Mouse (Mus musculus): ENCODE results near the gene Gm11639. TPM values are rescaled to one million over a fixed set of nuclear protein-coding genes. Genes with fewer than 3 reads are reported as not detected.

The Gm11639 gene
- total and polyA plus RNA-seq, 3 experiments, result not detected

- TF ChIP-seq RAD21 (IDR thresholded peaks at IDR 0.05; ENCODE audit: low read depth, low read length), result no peak
- no peak for TF ChIP-seq CHD2 (IDR thresholded peaks at IDR 0.05; ENCODE audit: low read length)
- TF ChIP-seq MYB (IDR thresholded peaks at IDR 0.05; ENCODE audit: low read depth, low read length), result no peak
- no peak for TF ChIP-seq MYC (IDR thresholded peaks at IDR 0.05; ENCODE audit: low read depth, low read length)
- TF ChIP-seq MAX (IDR thresholded peaks at IDR 0.05; ENCODE audit: low read length), result no peak
- no peak for TF ChIP-seq JUND (IDR thresholded peaks at IDR 0.05; ENCODE audit: low read depth, low read length)
- TF ChIP-seq MEF2A (IDR thresholded peaks at IDR 0.05; ENCODE audit: extremely low read depth, insufficient replicate concordance, low read depth, low read length, poor library complexity, severe bottlenecking), result no peak
- no peak for TF ChIP-seq TCF12 (IDR thresholded peaks at IDR 0.05; ENCODE audit: low read depth, low read length)
- TF ChIP-seq ZMIZ1 (IDR thresholded peaks at IDR 0.05; ENCODE audit: low read depth, low read length), result no peak
- no peak for TF ChIP-seq EP300 (IDR thresholded peaks at IDR 0.05; ENCODE audit: low read depth in 1 of 2, low read length in 2 of 2)
- TF ChIP-seq TAL1 (IDR thresholded peaks at IDR 0.05; ENCODE audit: low read length), result no peak
- TF ChIP-seq CHD1 (IDR thresholded peaks at IDR 0.05; ENCODE audit: low read depth, low read length), result no peak
- no peak for TF ChIP-seq SIN3A (IDR thresholded peaks at IDR 0.05; ENCODE audit: low read length)
- no peak for TF ChIP-seq USF1 (IDR thresholded peaks at IDR 0.05; ENCODE audit: low read depth, low read length)
- TF ChIP-seq MAZ (IDR thresholded peaks at IDR 0.05; ENCODE audit: low read depth, low read length), result no peak
- Histone ChIP-seq H3K9me3 (replicated peaks; ENCODE audit: insufficient read depth, low read length) (no peaks in the 10 kb centered on the region), H3K79me2 (ENCODE audit: control insufficient read depth, insufficient read depth, low read length, poor library complexity) (no peaks in the 10 kb centered on the region), H3K27ac (ENCODE audit: control insufficient read depth, low read depth, low read length) (no peak overlapping the region), H3K4me1 (ENCODE audit: control insufficient read depth in 1 of 2, insufficient read depth in 2 of 2, low read length in 2 of 2) (peaks cover 3 to 4% of the 10 kb centered on the region in 2 experiments; a peak in 2 of 4 replicates), H3K4me3 (ENCODE audit: control insufficient read depth in 1 of 2, insufficient read depth in 1 of 2, low read depth in 2 of 2, low read length in 2 of 2) (no peak overlapping the region), H3K36me3 (ENCODE audit: control insufficient read depth in 1 of 2, insufficient read depth in 2 of 2, low read length in 2 of 2) (no peaks in the 10 kb centered on the region), H3K27me3 (ENCODE audit: control insufficient read depth in 1 of 2, insufficient read depth in 2 of 2, low read length in 2 of 2) (no peaks in the 10 kb centered on the region; a peak in 2 of 4 replicates), H3K9ac (ENCODE audit: control insufficient read depth, low read depth, low read length, poor library complexity, severe bottlenecking) (no peak overlapping the region)
- no peak for DNase-seq (ENCODE audit: low read depth, low spot score)
These were observed 18.6 kb downstream of the Gm11639 start for GRCm38 (mm10) chr11:104704097-104704496.

DNA sequence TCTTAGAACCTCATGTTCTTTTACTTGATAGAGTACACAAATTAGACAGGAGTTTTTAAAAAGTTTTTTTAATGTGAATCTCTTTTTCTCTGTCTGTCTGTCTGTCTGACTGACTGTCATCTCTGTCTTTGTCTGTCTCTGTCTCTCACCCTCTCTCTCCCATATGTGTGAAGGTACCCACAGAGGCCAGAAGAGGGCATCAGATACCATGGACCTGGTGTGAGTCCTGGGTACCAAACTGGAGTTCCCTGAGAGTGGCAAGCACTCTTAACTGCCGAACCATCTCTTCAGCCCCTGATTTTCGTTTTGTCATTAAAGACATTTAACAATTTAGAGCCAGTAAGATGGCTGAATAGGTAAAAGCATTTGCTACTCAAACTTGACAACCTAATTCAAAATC lies 21.6 kb downstream of the Gm11639 start:
- H3K4me1 ChIP-seq (ENCODE audit: control insufficient read depth in 1 of 2, insufficient read depth in 2 of 2, low read length in 2 of 2), result peaks cover 3 to 4% of the 10 kb centered on the region in 2 experiments; a peak in 2 of 4 replicates
- H3K27ac ChIP-seq (ENCODE audit: control insufficient read depth, low read depth, low read length), result no peak overlapping the region
- TF ChIP-seq RAD21 (IDR thresholded peaks at IDR 0.05; ENCODE audit: low read depth, low read length) (peak; percentile 26), CTCF (IDR thresholded peaks at IDR 0.05 in 2 of 3, conservative IDR thresholded peaks at IDR 0.05 in 1 of 3; ENCODE audit: control insufficient read depth in 1 of 3, insufficient read depth in 1 of 3, low read depth in 2 of 3, low read length in 3 of 3, poor library complexity in 1 of 3, severe bottlenecking in 1 of 3) (peak; percentile 9 to 47 (median 41); a peak in 5 of 6 replicates), SMC3 (IDR thresholded peaks at IDR 0.05; ENCODE audit: low read depth, low read length) (peak; percentile 32), BHLHE40 (IDR thresholded peaks at IDR 0.05; ENCODE audit: borderline replicate concordance, low read depth, low read length) (no peak)
- H3K36me3 ChIP-seq (ENCODE audit: control insufficient read depth in 1 of 2, insufficient read depth in 2 of 2, low read length in 2 of 2), result no peaks in the 10 kb centered on the region
- peak; percentile 32 for DNase-seq (ENCODE audit: low read depth, low spot score)
- peaks cover 0 to 5% of the 10 kb centered on the region in 2 experiments; a peak in 2 of 4 replicates for H3K27me3 ChIP-seq (ENCODE audit: control insufficient read depth in 1 of 2, insufficient read depth in 2 of 2, low read length in 2 of 2)
- no peaks in the 10 kb centered on the region for H3K9me3 ChIP-seq (replicated peaks; ENCODE audit: insufficient read depth, low read length)
- no peak overlapping the region for H3K9ac ChIP-seq (ENCODE audit: control insufficient read depth, low read depth, low read length, poor library complexity, severe bottlenecking)
- H3K79me2 ChIP-seq (ENCODE audit: control insufficient read depth, insufficient read depth, low read length, poor library complexity), result no peaks in the 10 kb centered on the region
- no peak overlapping the region for H3K4me3 ChIP-seq (ENCODE audit: control insufficient read depth in 1 of 2, insufficient read depth in 1 of 2, low read depth in 2 of 2, low read length in 2 of 2)

Data from MEL (cell line).